Mouse (Mus musculus) megakaryocyte, embryonic 14.5 days (primary cell): Measurements from ENCODE around the gene Ccdc163. TPM values are rescaled to one million over a fixed set of nuclear protein-coding genes. Genes with fewer than 3 reads are reported as not detected.

Experiments
- H3K27me3 ChIP-seq: replicated peaks from 2 replicates; pipeline ENCODE3; 2012; ENCODE audit warnings: inconsistent platforms
- H3K36me3 ChIP-seq: replicated peaks from 2 replicates; pipeline ENCODE3; 2012; ENCODE audit warnings: low read length, inconsistent platforms, mixed read lengths
- H3K4me1 ChIP-seq: 2 replicates; pipeline ENCODE4 v1.6.1; 2012; ENCODE audit warnings: inconsistent platforms
- H3K4me3 ChIP-seq: replicated peaks from 2 replicates; pipeline ENCODE3; 2012; ENCODE audit warnings: moderate library complexity, mild to moderate bottlenecking, inconsistent platforms
- H3K9me3 ChIP-seq: 2 replicates; pipeline ENCODE4 v1.6.1; 2012; ENCODE audit warnings: inconsistent platforms
- FLI1 ChIP-seq: IDR thresholded peaks from 2 replicates; pipeline ENCODE4 v1.6.1; 2012; ENCODE audit warnings: low read length, inconsistent platforms, mixed read lengths
- GATA1 ChIP-seq: IDR thresholded peaks from 3 replicates; pipeline ENCODE4 v1.6.1; 2012; ENCODE audit warnings: mixed read lengths, low read length, inconsistent platforms, borderline replicate concordance
- polyA plus RNA-seq: library from polyadenylated mRNA; stranded (reverse); fragments of >175 nt; gene quantifications from 2 replicates; pipeline ENCODE4 v1.2.3, GENCODE M21; 2012; ENCODE audit warnings: low replicate concordance; ENCODE audit not compliant: insufficient read depth

The Ccdc163 gene
- polyA plus RNA-seq, 1 experiment, result 1.9 TPM

DNA sequence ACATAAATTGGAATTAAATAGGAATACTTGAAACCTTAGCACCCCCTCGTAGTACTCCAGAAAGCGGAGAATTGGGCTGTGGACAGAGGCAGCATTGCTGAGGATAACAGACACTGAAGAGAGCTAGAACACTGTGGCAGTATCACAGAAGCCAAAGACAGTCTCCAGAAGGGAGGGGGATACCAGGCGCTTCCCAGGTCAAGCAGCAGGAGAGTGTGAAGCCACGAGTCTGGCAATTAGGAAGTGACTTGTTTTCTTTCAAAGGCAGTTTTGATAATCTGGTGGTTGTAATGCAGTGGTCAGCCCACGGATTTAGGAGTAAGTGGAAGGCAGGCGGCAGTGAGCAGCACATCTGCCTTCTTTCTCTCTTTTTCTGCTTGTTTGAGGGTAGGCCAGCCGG is 13.9 kb downstream of the Ccdc163 start:
- Histone ChIP-seq H3K27me3 (peaks cover 5% of the 10 kb centered on the region), H3K9me3 (no peaks in the 10 kb centered on the region), H3K36me3 (no peaks in the 10 kb centered on the region), H3K4me3 (peak overlapping the region; percentile 31), H3K4me1 (peaks cover 21% of the 10 kb centered on the region)
- no peak for TF ChIP-seq FLI1
- no peak for TF ChIP-seq GATA1

DNA sequence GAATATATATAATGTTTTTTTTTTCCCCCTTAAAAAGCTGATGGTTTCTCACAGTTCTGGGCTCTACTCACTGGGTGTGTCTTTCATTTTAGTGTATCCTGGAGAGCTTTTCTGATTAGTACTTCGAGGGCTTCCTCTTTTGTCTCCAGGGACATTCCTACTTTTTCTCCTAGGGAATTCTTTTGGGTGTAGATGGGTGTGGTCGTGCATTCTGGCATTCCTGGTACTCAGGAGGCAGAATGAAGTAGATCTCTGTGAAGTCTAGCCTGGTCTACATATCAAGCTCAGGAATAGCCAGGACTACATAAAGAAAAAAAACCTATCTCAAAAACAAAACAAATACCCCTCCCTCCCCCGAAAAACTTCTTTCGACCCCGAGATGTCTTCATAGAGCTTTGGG is 17.1 kb downstream of the Ccdc163 start:
- Histone ChIP-seq H3K36me3 (no peaks in the 10 kb centered on the region), H3K27me3 (peaks cover 5% of the 10 kb centered on the region), H3K4me1 (peaks cover 17% of the 10 kb centered on the region), H3K4me3 (no peak overlapping the region), H3K9me3 (no peaks in the 10 kb centered on the region)
- no peak for TF ChIP-seq GATA1
- no peak for TF ChIP-seq FLI1

DNA sequence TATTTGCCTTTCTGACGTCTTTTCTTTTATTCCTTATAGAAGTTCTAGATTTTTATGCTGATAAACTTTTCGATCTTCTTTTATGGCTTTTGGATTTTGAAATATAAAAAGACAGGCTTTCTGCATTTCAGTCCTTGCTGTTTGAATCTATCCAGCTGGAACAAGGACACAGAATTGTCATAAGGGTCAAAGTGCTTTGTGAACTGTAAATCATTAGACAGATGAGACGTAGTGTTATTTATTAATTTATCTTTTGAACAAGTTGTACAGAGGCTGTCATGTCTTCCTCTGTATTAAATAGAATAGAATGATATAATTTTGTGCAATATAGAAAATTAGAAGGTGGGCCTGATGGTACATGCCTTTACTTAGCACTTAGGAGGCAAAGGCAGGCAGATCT is 19.1 kb downstream of the Ccdc163 start:
- Histone ChIP-seq H3K36me3 (no peaks in the 10 kb centered on the region), H3K27me3 (peaks cover 5% of the 10 kb centered on the region), H3K4me1 (peaks cover 2% of the 10 kb centered on the region), H3K4me3 (no peak overlapping the region), H3K9me3 (no peaks in the 10 kb centered on the region)
- TF ChIP-seq FLI1 (no peak), GATA1 (no peak)

DNA sequence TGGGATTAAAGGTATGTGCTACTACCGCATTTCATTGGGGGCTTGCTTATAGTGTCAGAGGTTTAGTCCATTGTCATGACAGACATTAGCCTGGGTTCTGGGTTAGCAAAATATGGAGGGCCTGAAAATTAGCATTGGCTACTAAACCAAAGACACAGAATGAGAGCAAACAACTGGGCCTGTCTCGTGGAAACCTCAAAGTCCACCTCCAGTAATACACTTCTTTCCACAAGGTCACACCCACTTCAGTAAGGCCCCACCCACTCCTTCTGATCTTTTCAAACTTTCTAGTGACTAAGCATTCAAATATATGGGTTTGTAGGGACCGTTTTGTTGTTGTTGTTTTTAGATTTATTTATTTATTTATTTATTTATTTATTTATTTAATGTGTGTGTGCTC is 21.2 kb downstream of the Ccdc163 start:
- Histone ChIP-seq H3K36me3 (no peaks in the 10 kb centered on the region), H3K4me3 (no peak overlapping the region), H3K27me3 (peaks cover 5% of the 10 kb centered on the region), H3K9me3 (no peaks in the 10 kb centered on the region), H3K4me1 (no peaks in the 10 kb centered on the region)
- TF ChIP-seq FLI1 (no peak), GATA1 (no peak)

DNA sequence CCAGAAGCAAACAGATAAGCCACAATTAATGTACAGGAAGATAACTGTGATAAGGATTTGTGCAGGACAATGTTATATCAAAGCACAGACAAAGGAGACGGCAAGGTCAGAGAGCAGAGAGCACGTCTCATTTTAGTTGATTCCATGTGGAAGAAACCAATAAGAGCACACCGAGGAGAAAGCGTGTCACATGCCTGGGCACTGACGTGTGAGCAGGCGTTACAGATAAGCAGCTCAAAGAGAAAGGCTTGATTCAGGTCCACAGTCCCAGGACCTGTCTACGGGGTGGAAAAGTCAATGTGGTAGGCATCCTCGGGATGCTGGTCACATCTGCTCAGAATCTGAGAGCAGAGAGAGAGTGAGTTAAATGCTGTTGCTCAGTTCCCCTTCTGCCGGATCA is 22.8 kb downstream of the Ccdc163 start:
- no peak overlapping the region for H3K4me3 ChIP-seq
- no peaks in the 10 kb centered on the region for H3K36me3 ChIP-seq
- H3K27me3 ChIP-seq, result peaks cover 5% of the 10 kb centered on the region
- H3K4me1 ChIP-seq, result no peaks in the 10 kb centered on the region
- no peaks in the 10 kb centered on the region for H3K9me3 ChIP-seq
- no peak for TF ChIP-seq FLI1
- TF ChIP-seq GATA1, result no peak

DNA sequence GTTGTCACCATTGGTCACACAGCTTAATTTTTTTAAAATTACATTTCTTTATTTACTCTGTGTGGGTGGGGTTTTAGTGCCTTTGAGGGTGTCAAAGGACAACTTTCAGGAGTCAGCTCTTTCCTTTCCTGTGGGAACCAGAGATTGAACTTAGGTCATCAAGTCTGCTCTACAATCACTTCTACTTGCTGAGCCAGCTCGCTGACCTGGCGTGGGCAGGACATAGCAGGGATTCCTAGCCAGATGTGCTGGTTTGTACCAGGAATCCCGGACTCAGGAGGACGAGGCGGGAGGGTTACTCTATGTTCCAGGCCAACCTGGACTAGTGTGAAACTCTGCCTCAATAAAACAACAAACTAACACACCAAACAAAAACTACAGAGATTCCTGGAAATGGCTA is 24.0 kb downstream of the Ccdc163 start:
- H3K36me3 ChIP-seq, result no peaks in the 10 kb centered on the region
- H3K9me3 ChIP-seq, result no peaks in the 10 kb centered on the region
- no peaks in the 10 kb centered on the region for H3K4me1 ChIP-seq
- TF ChIP-seq FLI1 (no peak), GATA1 (no peak)
- peaks cover 5% of the 10 kb centered on the region for H3K27me3 ChIP-seq
- no peak overlapping the region for H3K4me3 ChIP-seq

DNA sequence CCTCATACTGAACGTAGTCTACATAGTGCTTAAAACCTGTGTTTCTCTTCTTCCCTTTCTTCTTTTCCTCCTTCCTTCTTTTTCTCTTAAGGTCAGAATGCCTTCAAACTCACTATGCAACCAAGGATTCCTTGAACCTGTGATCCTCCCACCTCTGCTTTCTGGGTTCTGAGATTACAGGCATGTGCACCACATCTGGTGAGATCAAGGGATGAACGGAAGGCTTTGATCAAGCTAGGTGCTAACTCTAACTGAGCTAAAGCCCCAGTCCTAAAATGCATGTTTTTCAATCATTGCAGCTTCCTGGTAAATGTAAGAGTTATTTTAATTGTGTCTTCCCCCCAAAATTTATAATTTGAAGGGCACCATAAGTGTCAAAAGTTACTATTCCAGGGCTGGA is 26.7 kb downstream of the Ccdc163 start:
- peaks cover 8% of the 10 kb centered on the region for H3K4me1 ChIP-seq
- H3K36me3 ChIP-seq, result no peaks in the 10 kb centered on the region
- H3K27me3 ChIP-seq, result peaks cover 7% of the 10 kb centered on the region
- TF ChIP-seq FLI1 (no peak), GATA1 (no peak)
- no peaks in the 10 kb centered on the region for H3K9me3 ChIP-seq
- H3K4me3 ChIP-seq, result no peak overlapping the region

DNA sequence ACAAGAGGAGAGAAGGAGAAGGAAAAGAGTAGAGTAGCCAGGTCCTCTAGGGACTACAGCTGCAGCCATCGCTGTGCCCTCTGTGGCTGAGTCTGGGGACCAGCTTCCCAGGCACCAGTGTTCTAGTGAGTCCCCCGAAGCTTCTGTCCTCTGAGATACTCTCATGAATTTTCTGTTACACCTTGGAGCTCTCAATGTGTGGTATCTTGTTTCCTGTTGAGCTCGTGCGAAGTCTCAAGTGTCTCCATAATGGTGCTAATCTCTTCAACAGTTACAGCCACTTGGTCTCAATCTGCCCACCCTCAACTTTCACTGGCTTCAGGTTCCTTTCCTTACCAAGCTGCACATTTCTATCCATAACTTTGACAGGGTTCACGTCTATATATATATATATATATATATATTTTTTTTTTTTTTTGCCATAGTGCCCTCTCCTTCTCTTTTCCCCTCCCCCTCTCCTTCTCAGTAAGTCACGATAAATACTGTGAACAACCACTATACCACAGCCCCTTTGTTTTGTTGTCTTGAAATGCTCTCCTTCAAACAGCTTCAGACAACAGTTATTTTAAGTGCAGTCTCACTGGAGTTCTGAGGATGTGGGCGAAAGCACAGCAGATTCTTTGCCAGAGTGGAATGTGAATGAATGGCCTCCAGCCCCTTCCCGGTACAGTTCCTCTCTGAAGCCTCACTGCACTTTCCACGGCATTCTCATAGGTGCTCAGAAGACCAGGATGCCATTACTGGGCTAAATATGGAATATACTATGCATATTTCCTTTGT is 30.9 kb downstream of the Ccdc163 start:
- no peak for TF ChIP-seq FLI1
- no peak for TF ChIP-seq GATA1
- H3K27me3 ChIP-seq, result peaks cover 2% of the 10 kb centered on the region
- H3K4me3 ChIP-seq, result no peak overlapping the region
- peaks cover 8% of the 10 kb centered on the region for H3K4me1 ChIP-seq
- H3K9me3 ChIP-seq, result no peaks in the 10 kb centered on the region
- no peaks in the 10 kb centered on the region for H3K36me3 ChIP-seq

DNA sequence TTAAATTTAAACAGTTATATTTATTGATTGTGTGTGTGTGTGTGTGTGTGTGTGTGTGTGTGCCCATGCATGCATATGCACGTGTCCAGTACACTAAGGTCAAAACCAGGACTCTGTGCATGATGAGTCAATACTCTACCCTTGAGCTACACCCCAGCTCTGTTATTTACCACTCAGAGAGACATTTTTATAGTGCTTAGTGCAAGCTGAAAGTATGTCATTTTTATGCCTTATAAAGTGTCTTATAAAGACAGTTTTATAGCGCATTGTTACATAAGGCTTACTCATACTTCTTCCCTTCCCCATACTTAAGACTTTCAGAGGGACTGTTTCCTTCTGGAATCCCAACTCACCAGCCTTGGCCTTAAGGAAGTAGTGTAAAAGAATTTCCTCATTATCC is 41.4 kb downstream of the Ccdc163 start:
- Histone ChIP-seq H3K27me3 (no peaks in the 10 kb centered on the region), H3K4me1 (no peaks in the 10 kb centered on the region), H3K4me3 (no peak overlapping the region), H3K36me3 (no peaks in the 10 kb centered on the region), H3K9me3 (no peaks in the 10 kb centered on the region)
- TF ChIP-seq FLI1 (no peak), GATA1 (no peak)

DNA sequence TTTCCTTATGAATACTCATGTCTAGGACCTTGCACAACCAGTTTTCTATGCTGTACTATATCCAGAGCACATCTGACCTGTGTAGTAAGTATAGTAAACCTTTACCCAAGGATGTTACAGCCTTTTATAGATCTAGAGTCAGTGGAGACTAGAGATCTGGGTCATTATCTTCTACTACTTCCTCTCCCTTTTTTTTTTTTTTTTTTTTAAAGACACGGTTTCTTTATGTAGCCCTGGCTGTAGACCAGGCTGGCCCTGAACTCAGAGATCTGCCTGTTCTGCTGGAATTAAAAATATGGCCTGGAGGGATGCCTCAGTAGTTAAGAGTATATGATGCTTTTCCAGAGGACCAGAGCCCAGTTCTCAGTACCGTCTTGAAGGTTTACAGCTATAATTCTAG is 53.6 kb downstream of the Ccdc163 start:
- H3K4me3 ChIP-seq, result no peak overlapping the region
- no peaks in the 10 kb centered on the region for H3K27me3 ChIP-seq
- TF ChIP-seq FLI1 (no peak), GATA1 (no peak)
- no peaks in the 10 kb centered on the region for H3K36me3 ChIP-seq
- peaks cover 2% of the 10 kb centered on the region; the same call in 1 of the 2 replicates for H3K4me1 ChIP-seq
- no peaks in the 10 kb centered on the region for H3K9me3 ChIP-seq
